Mouse (Mus musculus): ENCODE measurements around the gene Omp. TPM values are rescaled to one million over a fixed set of nuclear protein-coding genes. Genes with fewer than 3 reads are reported as not detected.
A peak's percentile ranks its signal among the peaks of the same experiment; 100 is the strongest.

The Omp gene
- total and polyA plus RNA-seq, 3 experiments, result 0.08 TPM; not detected in 2

DNA sequence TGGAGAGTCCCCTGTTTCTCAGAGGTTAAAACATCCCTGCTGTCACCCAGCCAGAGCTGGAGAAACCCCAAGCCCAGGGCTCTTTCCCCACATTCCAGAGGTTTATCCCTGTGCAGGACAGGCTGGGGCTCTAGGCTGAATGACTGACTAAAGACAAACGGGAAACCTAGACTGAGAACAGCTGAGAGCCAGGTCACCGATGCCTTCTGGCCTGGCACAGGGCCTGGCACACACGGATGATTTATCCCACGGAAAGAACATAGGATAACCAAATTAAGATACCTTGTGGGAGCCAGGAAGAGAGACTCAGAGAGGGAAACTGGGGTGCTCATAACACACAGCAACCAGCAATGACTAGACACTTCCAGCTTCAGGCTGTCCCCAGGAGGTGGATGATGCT is 35.5 kb downstream of the Omp start:
- Histone ChIP-seq H3K27me3 (replicated peaks) (peaks cover 4% of the 10 kb centered on the region), H3K9ac (ENCODE audit: insufficient read depth, low read depth) (no peak overlapping the region), H3K79me2 (replicated peaks; ENCODE audit: control insufficient read depth, extremely low read depth, insufficient read depth, poor library complexity, severe bottlenecking) (no peaks in the 10 kb centered on the region), H3K4me1 (ENCODE audit: control insufficient read depth in 1 of 2, insufficient read depth in 2 of 2) (peaks cover 9 to 10% of the 10 kb centered on the region in 2 experiments; a peak in 3 of 4 replicates), H3K4me3 (replicated peaks in 1 of 3; ENCODE audit: low read depth in 2 of 3, low read length in 2 of 3, poor library complexity in 1 of 3) (no peak overlapping the region), H3K27ac (ENCODE audit: insufficient read depth, low read depth) (no peak overlapping the region), H3K4me2 (ENCODE audit: insufficient read depth, low read depth, poor library complexity, severe bottlenecking) (no peak overlapping the region), H3K36me3 (replicated peaks in 1 of 2; ENCODE audit: control insufficient read depth in 1 of 2, insufficient read depth in 1 of 2, low read length in 1 of 2) (no peaks in the 10 kb centered on the region), H3K9me3 (replicated peaks; ENCODE audit: low read length) (no peaks in the 10 kb centered on the region)
- TF ChIP-seq MAZ (IDR thresholded peaks at IDR 0.05; ENCODE audit: low read depth, low read length) (no peak), RCOR1 (conservative IDR thresholded peaks at IDR 0.05; ENCODE audit: low read depth, low read length) (no peak), MEF2A (IDR thresholded peaks at IDR 0.05; ENCODE audit: borderline replicate concordance, low read depth, low read length) (no peak)
- dilution Hi-C loops (cut with MboI; ENCODE audit: extremely low pct_ligation_motif_present, extremely low pct_unique_long_range_greater_than_20kb, low sequenced_read_pairs) (no loop called here), in situ Hi-C loops (cut with MboI; ENCODE audit: low pct_ligation_motif_present, low pct_unique_long_range_greater_than_20kb, low sequenced_read_pairs) (loop anchor here (10.0 kb wide), 2 partner anchors 55 to 355 kb away; no protein-coding TSS in a partner anchor)
- DNase-seq (ENCODE audit: extremely low read depth), result no peak

GRCm38 (mm10) chr7:98108636-98109430 is 36.5 kb downstream of the Omp start:
- Histone ChIP-seq H3K27ac (ENCODE audit: insufficient read depth, low read depth) (no peak overlapping the region), H3K36me3 (replicated peaks in 1 of 2; ENCODE audit: control insufficient read depth in 1 of 2, insufficient read depth in 1 of 2, low read length in 1 of 2) (no peaks in the 10 kb centered on the region), H3K4me2 (ENCODE audit: insufficient read depth, low read depth, poor library complexity, severe bottlenecking) (peak overlapping the region; percentile 7; the same call in 1 of the 2 replicates), H3K9me3 (replicated peaks; ENCODE audit: low read length) (no peaks in the 10 kb centered on the region), H3K27me3 (replicated peaks) (peaks cover 4% of the 10 kb centered on the region), H3K79me2 (replicated peaks; ENCODE audit: control insufficient read depth, extremely low read depth, insufficient read depth, poor library complexity, severe bottlenecking) (no peaks in the 10 kb centered on the region), H3K4me1 (ENCODE audit: control insufficient read depth in 1 of 2, insufficient read depth in 2 of 2) (peaks cover 9 to 10% of the 10 kb centered on the region in 2 experiments), H3K9ac (ENCODE audit: insufficient read depth, low read depth) (peak overlapping the region; percentile 37), H3K4me3 (replicated peaks in 1 of 3; ENCODE audit: low read depth in 2 of 3, low read length in 2 of 3, poor library complexity in 1 of 3) (no peak overlapping the region)
- DNase-seq (ENCODE audit: extremely low read depth), result peak; percentile 46
- TF ChIP-seq RAD21 (IDR thresholded peaks at IDR 0.05; ENCODE audit: low read depth, low read length) (no peak), IRF4 (IDR thresholded peaks at IDR 0.05; ENCODE audit: low read depth, low read length) (peak; percentile 43; the same call in 1 of the 2 replicates), POLR2A (IDR thresholded peaks at IDR 0.05; ENCODE audit: low read depth, low read length) (no peak), ELF1 (IDR thresholded peaks at IDR 0.05; ENCODE audit: low read depth, low read length) (no peak), EP300 (IDR thresholded peaks at IDR 0.05; ENCODE audit: low read length) (peak; percentile 57), MAX (IDR thresholded peaks at IDR 0.05; ENCODE audit: low read length) (0 out of 2 replicates have a peak, but pooled peaks have one; percentile 27), ZMIZ1 (IDR thresholded peaks at IDR 0.05; ENCODE audit: low read depth, low read length) (no peak), RCOR1 (conservative IDR thresholded peaks at IDR 0.05; ENCODE audit: low read depth, low read length) (0 out of 2 replicates have a peak, but pooled peaks have one; percentile 20), MAFK (IDR thresholded peaks at IDR 0.05; ENCODE audit: insufficient replicate concordance, low read length) (no peak), MXI1 (IDR thresholded peaks at IDR 0.05; ENCODE audit: low read depth, low read length) (0 out of 2 replicates have a peak, but pooled peaks have one; percentile 24), ZC3H11A (IDR thresholded peaks at IDR 0.05; ENCODE audit: low read depth, low read length) (no peak), BHLHE40 (IDR thresholded peaks at IDR 0.05; ENCODE audit: low read depth, low read length) (peak; percentile 60)
- dilution Hi-C loops (cut with MboI; ENCODE audit: extremely low pct_ligation_motif_present, extremely low pct_unique_long_range_greater_than_20kb, low sequenced_read_pairs) (no loop called here), in situ Hi-C loops (cut with MboI; ENCODE audit: low pct_ligation_motif_present, low pct_unique_long_range_greater_than_20kb, low sequenced_read_pairs) (no loop called here)
